Mouse (Mus musculus) adrenal gland, postnatal 36 days (tissue): ENCODE results near the gene Edn2. TPM values are rescaled to one million over a fixed set of nuclear protein-coding genes. Genes with fewer than 3 reads are reported as not detected.

Experiments used
- DNase-seq, 2 experiments: peaks; one replicate each; pipeline ENCODE4 v3.0.0; 2021; ENCODE audit warnings: mixed read lengths in 1 of 2
- total RNA-seq, 2 experiments: library from RNA; stranded (reverse); gene quantifications; 2 replicates each; pipeline ENCODE4 v1.2.3; 2021

Edn2 gene
- total RNA-seq, 2 experiments from 2014 or later = not detected

GRCm38 (mm10) chr4:120204357-120204942 lies 43.4 kb downstream of the Edn2 start:
- no peak for DNase-seq

- DNase-seq = no peak
These were observed 45.5 kb downstream of the Edn2 start for GRCm38 (mm10) chr4:120206471-120206891.

- no peak for DNase-seq
These were observed 51.1 kb downstream of the Edn2 start for GRCm38 (mm10) chr4:120212080-120212479.

GRCm38 (mm10) chr4:120212812-120213211 lies 51.8 kb downstream of the Edn2 start:
- DNase-seq = no peak

GRCm38 (mm10) chr4:120215915-120216591 lies 55.0 kb downstream of the Edn2 start:
- DNase-seq = peak; percentile 70 to 81

- no peak for DNase-seq
These were observed 55.9 kb downstream of the Edn2 start for GRCm38 (mm10) chr4:120216883-120217282.

Other genes starting within 250 kb of the Edn2 start
- gene AL607142.1, start 96.2 kb upstream of the Edn2 start, total RNA-seq = not detected
- gene Foxo6, start 126.1 kb downstream of the Edn2 start, total RNA-seq = 1 to 10 TPM in 1 of 2 experiments, under 1 TPM in 1; 0.76 to 1.2 TPM
- 10 to 100 TPM; 38.6 to 45.9 TPM for gene Scmh1, start 244.1 kb downstream of the Edn2 start, total RNA-seq